Mouse (Mus musculus) liver, embryonic 16.5 days (tissue): ENCODE measurements around the gene Tmem140. TPM values are rescaled to one million over a fixed set of nuclear protein-coding genes. Genes with fewer than 3 reads are reported as not detected.

Source experiments
- ATAC-seq: fragments of 200-750 bp; cut with Nextera tagmentation; 2 replicates; pipeline ENCODE4 v1.8.0; 2017; ENCODE audit warnings: low read depth, mild to moderate bottlenecking, moderate number of reproducible peaks, moderate library complexity
- H3K27ac ChIP-seq: fragments of 300-500 bp; sonication (generic); 2 replicates; pipeline ENCODE4 v1.5.1; 2014; ENCODE audit warnings: mild to moderate bottlenecking, low read length
- H3K27me3 ChIP-seq: fragments of 300-500 bp; sonication (generic); 2 replicates; pipeline ENCODE4 v1.6.1; 2014; ENCODE audit warnings: low read depth, low read length, mixed read lengths; ENCODE audit not compliant: control insufficient read depth, insufficient read depth
- H3K36me3 ChIP-seq: fragments of 300-500 bp; sonication (generic); 2 replicates; pipeline ENCODE4 v1.6.1; 2014; ENCODE audit warnings: mild to moderate bottlenecking; ENCODE audit not compliant: control insufficient read depth, insufficient read depth
- H3K4me1 ChIP-seq: fragments of 300-500 bp; sonication (generic); 2 replicates; pipeline ENCODE4 v1.6.1; 2014; ENCODE audit warnings: low read depth, low read length, mixed read lengths; ENCODE audit not compliant: control insufficient read depth
- H3K4me2 ChIP-seq: fragments of 300-500 bp; sonication (generic); 2 replicates; pipeline ENCODE4 v1.6.1; 2014; ENCODE audit warnings: low read depth, low read length, mixed read lengths
- H3K4me3 ChIP-seq: fragments of 300-500 bp; sonication (generic); 2 replicates; pipeline ENCODE4 v1.5.1; 2014; ENCODE audit warnings: low read depth, mild to moderate bottlenecking, low read length
- H3K9ac ChIP-seq: fragments of 300-500 bp; sonication (generic); 2 replicates; pipeline ENCODE4 v1.6.1; 2014; ENCODE audit warnings: low read depth, low read length
- H3K9me3 ChIP-seq: fragments of 300-500 bp; sonication (generic); replicated peaks from 2 replicates; pipeline ENCODE4 v1.6.1; 2016; ENCODE audit warnings: low read length; ENCODE audit not compliant: control insufficient read depth
- WGBS: fragments of 180-500 bp; shearing (Covaris S2); extraction: QIAGEN DNeasy Blood & Tissue Kit; methylation state at CpG from one replicate; pipeline ENCODE4 v1.1.7; 2014; ENCODE audit not compliant: insufficient replicate concordance; 5-methylcytosine and 5-hydroxymethylcytosine counted together
- polyA plus RNA-seq: library from polyadenylated mRNA; unstranded; fragments of >200 nt; fragmentation: Nextera tagmentation; extraction: Ambion mirVana; gene quantifications from 2 replicates; pipeline ENCODE4 v1.2.1, GENCODE M21; 2015

The Tmem140 gene
- polyA plus RNA-seq, 1 experiment from 2014 or later = 10.0 TPM

DNA sequence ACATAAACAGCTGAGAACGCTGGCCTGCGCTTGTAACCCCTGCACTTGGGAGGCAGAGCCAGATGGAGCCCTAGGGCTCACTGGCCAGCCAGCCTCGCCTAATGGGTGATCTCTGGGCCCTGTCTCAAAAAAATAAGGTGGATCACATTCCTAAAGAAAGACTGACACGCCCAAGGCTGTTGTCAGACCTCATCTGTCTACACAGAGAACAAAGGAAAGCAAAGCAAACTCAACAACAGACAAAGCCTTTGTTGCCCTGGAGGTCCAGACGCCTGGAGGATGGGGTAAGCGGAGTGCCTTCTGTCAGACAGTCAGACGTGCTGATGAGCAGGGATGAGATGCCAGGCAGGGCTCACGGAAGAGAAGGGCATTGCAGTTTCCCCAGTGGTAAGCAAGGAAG, 3.8 kb downstream of the Tmem140 start:
- 72% methylated on average over 8 of the region's 8 CpGs for WGBS
- no peak overlapping the region for H3K9ac ChIP-seq
- H3K4me1 ChIP-seq = peaks cover 48% of the 10 kb centered on the region
- no peaks in the 10 kb centered on the region for H3K9me3 ChIP-seq
- no peak overlapping the region for H3K4me3 ChIP-seq
- H3K36me3 ChIP-seq = no peaks in the 10 kb centered on the region
- ATAC-seq = no peak
- H3K27ac ChIP-seq = no peak overlapping the region
- no peaks in the 10 kb centered on the region for H3K27me3 ChIP-seq
- no peak overlapping the region for H3K4me2 ChIP-seq

DNA sequence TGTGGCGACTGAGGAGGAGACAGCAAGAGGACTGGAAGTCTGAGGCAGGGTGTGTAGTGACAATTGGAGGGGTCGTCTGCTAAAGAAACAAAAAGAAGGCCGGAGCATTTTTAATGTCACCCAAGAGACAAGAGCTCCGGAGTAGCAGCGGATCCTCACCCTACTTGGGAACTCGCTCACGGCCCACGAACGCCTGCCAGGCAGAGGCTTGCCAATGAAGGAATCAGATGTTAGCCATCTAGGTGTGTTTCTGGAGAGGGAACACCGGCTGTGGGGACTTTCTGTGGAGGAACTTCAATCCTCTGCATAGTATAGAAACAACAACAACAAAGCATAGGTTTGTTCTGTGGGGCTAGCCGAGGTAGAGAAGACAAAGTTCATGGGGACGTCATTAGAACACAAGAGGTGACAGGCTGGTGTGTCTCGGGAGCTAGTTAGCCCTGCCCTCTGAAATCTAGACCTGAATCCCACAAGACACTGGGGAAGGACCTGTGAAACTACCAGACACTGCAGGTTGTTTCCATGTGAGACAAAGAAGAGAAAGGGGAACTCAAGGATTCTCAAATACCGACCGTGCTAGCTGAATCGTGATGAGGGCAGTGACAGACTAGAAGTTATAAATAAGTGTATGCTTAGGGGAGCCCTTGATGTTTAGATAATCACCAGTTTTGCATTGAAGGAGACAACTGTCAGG, 4.5 kb downstream of the Tmem140 start:
- H3K4me2 ChIP-seq = no peak overlapping the region
- WGBS = 65% methylated on average over 16 of the region's 16 CpGs
- no peak for ATAC-seq
- peaks cover 48% of the 10 kb centered on the region for H3K4me1 ChIP-seq
- no peaks in the 10 kb centered on the region for H3K36me3 ChIP-seq
- H3K27ac ChIP-seq = 0 out of 2 replicates have a peak overlapping the region, but pooled peaks have one; percentile 20
- H3K4me3 ChIP-seq = no peak overlapping the region
- peak overlapping the region; percentile 10; the same call in 1 of the 2 replicates for H3K9ac ChIP-seq
- no peaks in the 10 kb centered on the region for H3K9me3 ChIP-seq
- H3K27me3 ChIP-seq = no peaks in the 10 kb centered on the region

DNA sequence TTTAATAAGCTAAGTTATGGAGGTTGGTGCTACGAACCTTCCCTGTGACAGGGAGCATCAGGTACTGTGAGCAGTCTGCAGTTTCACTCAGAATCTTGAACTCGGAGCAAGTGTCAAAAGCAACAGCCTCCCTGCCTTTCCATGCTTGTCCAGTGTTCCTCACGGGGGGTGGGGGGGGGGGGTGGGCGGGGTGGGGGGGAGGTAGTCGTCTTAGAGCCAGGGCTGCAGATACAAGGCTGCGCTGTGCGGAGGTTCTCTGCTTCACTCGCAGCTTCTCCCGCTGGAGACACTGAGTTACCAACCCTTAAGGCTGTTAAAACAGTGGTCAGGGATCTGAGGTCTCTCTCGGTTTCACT, 5.0 kb downstream of the Tmem140 start:
- Histone ChIP-seq H3K4me2 (no peak overlapping the region), H3K4me1 (peaks cover 48% of the 10 kb centered on the region)

DNA sequence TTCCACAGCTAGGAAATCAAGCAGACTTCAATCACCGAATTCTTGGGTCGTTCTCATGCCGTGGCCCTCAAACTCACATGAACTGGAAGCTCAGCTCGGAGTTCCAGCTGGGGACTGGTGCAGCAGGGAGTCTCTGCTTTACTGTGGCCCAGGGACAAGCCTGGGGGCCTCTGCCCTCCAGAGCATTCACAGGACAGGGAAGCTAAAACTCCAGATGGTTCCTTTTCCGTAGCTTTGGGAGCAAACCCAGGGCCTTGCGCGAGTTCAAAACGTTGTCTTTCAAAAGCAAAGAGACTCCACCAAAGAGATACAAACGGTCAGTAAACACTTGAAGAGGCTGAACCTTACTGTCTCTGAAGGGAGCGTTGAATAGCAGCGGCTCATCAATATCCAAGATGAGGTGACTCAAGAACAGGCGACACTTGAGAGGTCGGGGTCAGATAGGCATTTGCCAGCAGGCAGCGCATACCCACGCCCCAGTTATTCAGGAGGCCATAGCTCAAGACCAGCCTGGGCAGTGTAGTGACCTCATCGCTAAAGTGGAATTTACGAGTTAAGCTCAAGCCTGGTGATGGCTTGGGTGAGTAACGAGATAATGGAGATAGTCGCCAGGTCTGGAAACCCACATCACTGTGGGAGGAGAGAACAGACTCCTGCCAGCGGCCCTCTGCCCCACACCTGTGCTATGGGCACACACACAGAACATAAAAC, 5.7 kb downstream of the Tmem140 start:
- no peak for ATAC-seq
- no peak overlapping the region for H3K4me3 ChIP-seq
- peaks cover 48% of the 10 kb centered on the region for H3K4me1 ChIP-seq

More for the DNA sequence above, 5.0 kb downstream of the Tmem140 start:
- no peaks in the 10 kb centered on the region for H3K27me3 ChIP-seq
- H3K9me3 ChIP-seq = no peaks in the 10 kb centered on the region
- H3K27ac ChIP-seq = no peak overlapping the region; the same call in 1 of the 2 replicates
- ATAC-seq = no peak
- H3K4me3 ChIP-seq = no peak overlapping the region
- H3K9ac ChIP-seq = no peak overlapping the region
- WGBS = 56% methylated on average over 10 of the region's 10 CpGs
- no peaks in the 10 kb centered on the region for H3K36me3 ChIP-seq

DNA sequence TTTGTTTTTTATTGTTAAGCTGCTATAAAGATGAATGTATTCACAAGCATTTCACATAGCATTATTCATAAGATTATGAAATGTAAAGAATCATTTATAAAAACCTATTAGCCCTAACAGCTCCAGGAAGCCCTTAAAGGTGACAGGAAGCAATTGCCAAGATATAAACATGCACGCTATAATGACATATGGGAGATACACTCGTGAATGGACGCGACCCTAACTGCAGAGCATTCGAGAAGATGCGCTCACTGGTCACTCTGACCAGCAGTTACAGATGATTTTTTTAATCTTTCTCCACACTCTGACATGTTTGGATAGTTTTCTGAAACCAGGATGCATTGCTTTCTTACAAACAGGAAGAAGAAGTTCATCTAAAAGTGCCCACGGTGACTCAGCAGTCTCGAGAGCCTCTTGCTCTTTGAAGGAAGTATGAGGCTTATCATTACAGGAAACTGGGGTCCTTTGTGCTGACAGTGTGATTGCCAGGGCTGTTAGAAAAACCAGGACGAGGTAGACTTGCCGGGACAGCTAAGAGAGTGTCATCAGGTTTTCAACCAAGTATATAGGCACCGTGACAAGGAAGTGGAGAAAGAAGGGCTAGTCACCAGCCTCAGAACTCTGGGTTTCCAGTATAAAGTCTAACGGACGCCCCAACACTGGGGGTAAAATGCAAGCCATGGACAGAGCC, 6.4 kb downstream of the Tmem140 start:
- WGBS = 11% methylated on average over 13 of the region's 13 CpGs

More for the DNA sequence above, 5.7 kb downstream of the Tmem140 start:
- peak overlapping the region; percentile 44; the same call in 1 of the 2 replicates for H3K9ac ChIP-seq
- H3K27me3 ChIP-seq = no peaks in the 10 kb centered on the region
- no peaks in the 10 kb centered on the region for H3K36me3 ChIP-seq
- no peaks in the 10 kb centered on the region for H3K9me3 ChIP-seq
- WGBS = 49% methylated on average over 20 of the region's 20 CpGs
- H3K4me2 ChIP-seq = peak overlapping the region; percentile 63; the same call in 1 of the 2 replicates
- H3K27ac ChIP-seq = peak overlapping the region; percentile 61

DNA sequence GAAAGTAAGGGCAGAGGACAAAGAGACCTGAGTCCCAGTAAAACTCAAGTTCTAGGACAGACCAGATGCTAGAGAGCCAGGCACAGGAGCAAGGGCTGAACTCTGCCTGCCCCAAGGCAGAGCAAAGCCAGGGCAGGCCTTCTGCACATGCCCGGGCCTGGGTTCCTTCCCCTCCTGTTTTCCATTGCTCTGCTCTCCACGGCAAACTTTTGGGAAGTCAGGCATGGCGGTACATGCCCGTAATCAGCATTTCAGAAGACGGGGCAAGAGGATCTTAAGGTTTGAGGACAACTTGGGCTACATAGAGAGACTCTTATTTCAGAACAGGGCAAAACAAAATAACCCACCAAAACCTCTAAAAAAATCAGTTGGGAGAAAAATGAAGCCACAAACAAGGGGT, 7.2 kb downstream of the Tmem140 start:
- peaks cover 63% of the 10 kb centered on the region for H3K4me1 ChIP-seq
- 46% methylated on average over 5 of the region's 5 CpGs for WGBS
- no peak for ATAC-seq
- no peaks in the 10 kb centered on the region for H3K36me3 ChIP-seq
- no peaks in the 10 kb centered on the region for H3K9me3 ChIP-seq
- H3K27ac ChIP-seq = peak overlapping the region; percentile 61
- no peak overlapping the region for H3K4me3 ChIP-seq
- H3K4me2 ChIP-seq = no peak overlapping the region
- H3K9ac ChIP-seq = peak overlapping the region; percentile 44; the same call in 1 of the 2 replicates
- no peaks in the 10 kb centered on the region for H3K27me3 ChIP-seq

More for the DNA sequence above, 6.4 kb downstream of the Tmem140 start:
- Histone ChIP-seq H3K27ac (peak overlapping the region; percentile 61), H3K27me3 (no peaks in the 10 kb centered on the region), H3K36me3 (no peaks in the 10 kb centered on the region), H3K4me3 (peak overlapping the region; percentile 29), H3K9ac (peak overlapping the region; percentile 44), H3K4me2 (peak overlapping the region; percentile 63), H3K9me3 (no peaks in the 10 kb centered on the region), H3K4me1 (peaks cover 55% of the 10 kb centered on the region)
- peak; percentile 58 for ATAC-seq

DNA sequence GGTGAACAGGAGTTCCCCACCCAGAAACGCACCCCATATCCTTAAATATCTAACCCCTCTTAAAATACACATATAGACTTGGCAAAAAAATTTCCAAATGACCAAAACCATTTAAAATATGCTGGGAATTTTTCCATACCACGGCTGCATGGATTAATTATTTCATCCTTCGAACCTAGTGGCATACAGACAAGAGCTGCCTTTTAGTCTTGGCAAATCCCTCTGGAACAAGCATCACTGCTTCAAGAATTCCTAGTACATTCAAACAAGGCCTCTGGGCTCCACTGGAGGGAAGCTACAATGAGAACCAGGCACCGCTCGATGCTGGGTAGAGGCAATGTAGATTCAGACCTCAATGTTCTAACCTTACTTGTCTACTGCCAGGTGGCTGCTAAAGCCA, 7.8 kb downstream of the Tmem140 start:
- Histone ChIP-seq H3K36me3 (no peaks in the 10 kb centered on the region), H3K9me3 (no peaks in the 10 kb centered on the region), H3K4me2 (no peak overlapping the region), H3K4me3 (no peak overlapping the region), H3K27ac (no peak overlapping the region; the same call in 1 of the 2 replicates), H3K27me3 (no peaks in the 10 kb centered on the region), H3K4me1 (peaks cover 63% of the 10 kb centered on the region), H3K9ac (no peak overlapping the region)
- WGBS = 68% methylated on average over 5 of the region's 5 CpGs
- ATAC-seq = no peak

DNA sequence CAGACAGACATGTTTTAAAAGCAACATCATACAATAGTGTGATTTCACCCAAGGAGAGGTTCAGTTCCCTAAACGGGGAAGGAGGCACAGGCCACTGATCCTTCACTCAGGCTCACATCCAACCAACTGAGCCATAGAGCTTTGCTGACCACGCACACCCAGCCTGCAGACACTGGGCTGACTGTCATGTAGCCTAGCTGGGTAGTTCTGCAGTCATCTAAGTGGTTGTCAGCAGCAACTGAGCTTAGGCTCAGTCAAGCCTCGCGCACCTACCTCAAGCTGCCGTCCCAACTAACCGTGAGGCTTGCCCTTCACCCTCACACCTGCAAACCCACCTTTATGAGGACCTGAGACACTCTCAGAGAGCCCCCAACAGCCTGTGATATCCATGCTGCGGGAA, 9.0 kb downstream of the Tmem140 start:
- H3K4me1 ChIP-seq = peaks cover 64% of the 10 kb centered on the region
- no peaks in the 10 kb centered on the region for H3K9me3 ChIP-seq
- H3K4me3 ChIP-seq = no peak overlapping the region
- no peak overlapping the region for H3K27ac ChIP-seq
- H3K27me3 ChIP-seq = no peaks in the 10 kb centered on the region
- no peak overlapping the region for H3K4me2 ChIP-seq
- 73% methylated on average over 7 of the region's 7 CpGs for WGBS
- H3K9ac ChIP-seq = no peak overlapping the region
- ATAC-seq = no peak
- H3K36me3 ChIP-seq = no peaks in the 10 kb centered on the region
